In the genomic region with DNA sequence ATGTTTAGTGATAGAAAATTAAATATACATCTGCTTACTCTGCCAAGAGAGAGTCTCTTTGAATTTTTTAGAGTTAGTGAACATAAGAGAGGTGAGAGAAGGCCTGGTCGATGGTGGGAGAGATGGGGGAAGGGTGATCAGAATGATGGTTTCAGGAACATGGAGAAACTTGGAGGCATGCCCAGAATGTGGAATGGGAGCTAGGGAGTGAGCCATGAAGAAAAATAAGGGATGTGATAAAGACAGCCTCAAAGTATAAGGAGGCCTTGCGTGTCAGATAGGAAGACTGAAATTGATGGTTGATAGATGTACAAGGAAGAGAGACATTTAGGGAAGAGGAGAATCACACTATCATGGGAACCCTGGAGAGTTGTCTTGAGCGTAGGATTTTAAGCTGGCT, we compare ENCODE assay signal across 17 mouse cellular contexts.
DNase-seq lines count a peak whose midpoint lies in the region; ATAC-seq and TF ChIP-seq lines count a peak whose summit lies in the region.
"Had no signal": no experiment of that assay in that cellular context is flagged by ENCODE, and none has a peak within 500 bp of the region (broad histone marks: within the 10 kb centered on the region; RNA-seq: fewer than 3 reads in every experiment).

No protein-coding gene starts in this region.

- no peak for TF ChIP-seq CTCF in lung, embryonic 14.5 days (IDR thresholded peaks at IDR 0.05; ENCODE audit: low read depth)

- intact Hi-C loops in heart, postnatal 10 days (cut with DNase I), result no loop called here

- H3K4me3 ChIP-seq in embryonic facial prominence, embryonic 14.5 days (ENCODE audit: low read depth, low read length), result no peak overlapping the region
- H3K4me3 ChIP-seq in embryonic facial prominence, embryonic 10.5 days, result no peak overlapping the region
- no peak overlapping the region for H3K4me3 ChIP-seq in heart, embryonic 12.5 days
- H3K4me3 ChIP-seq in lung, embryonic 14.5 days (ENCODE audit: low read depth, low read length), result no peak overlapping the region
- H3K4me3 ChIP-seq: embryonic facial prominence, embryonic 13.5 days; heart, embryonic 15.5 days; midbrain, embryonic 12.5 days had no signal

- H3K4me2 ChIP-seq in embryonic facial prominence, embryonic 14.5 days (ENCODE audit: low read depth, low read length), result no peak overlapping the region
- no peak overlapping the region for H3K4me2 ChIP-seq in heart, embryonic 12.5 days
- H3K4me2 ChIP-seq in lung, embryonic 14.5 days, result no peak overlapping the region
- H3K4me2 ChIP-seq: embryonic facial prominence, embryonic 13.5 days; heart, embryonic 15.5 days; midbrain, embryonic 12.5 days had no signal

- H3K4me1 ChIP-seq in embryonic facial prominence, embryonic 14.5 days (ENCODE audit: control insufficient read depth, insufficient read depth, low read length), result no peaks in the 10 kb centered on the region
- no peaks in the 10 kb centered on the region for H3K4me1 ChIP-seq in embryonic facial prominence, embryonic 10.5 days
- no peaks in the 10 kb centered on the region for H3K4me1 ChIP-seq in heart, embryonic 12.5 days (replicated peaks)
- H3K4me1 ChIP-seq in lung, embryonic 14.5 days (ENCODE audit: insufficient read depth), result no peaks in the 10 kb centered on the region
- H3K4me1 ChIP-seq: embryonic facial prominence, embryonic 13.5 days; midbrain, embryonic 12.5 days had no signal

- no peak for ATAC-seq in embryonic facial prominence, embryonic 14.5 days (ENCODE audit: low read depth)
- ATAC-seq in heart, embryonic 12.5 days (ENCODE audit: insufficient number of reproducible peaks, low FRiP score), result no peak
- peak; percentile 60; the same call in 1 of the 2 replicates for ATAC-seq in lung, embryonic 14.5 days (ENCODE audit: insufficient read depth)
- no peak for ATAC-seq in erythroblast, adult 5-6 weeks (replicated peaks; ENCODE audit: low FRiP score, poor library complexity, severe bottlenecking)
- ATAC-seq: hindbrain, embryonic 16.5 days; Patski had no signal

- peak; percentile 35 for DNase-seq in embryonic facial prominence, embryonic 14.5 days (ENCODE audit: low spot score)
- DNase-seq in embryonic facial prominence, embryonic 10.5 days (ENCODE audit: low spot score), result no peak
- peak; percentile 21 to 32 for DNase-seq in heart, postnatal 10 days
- DNase-seq in lung, embryonic 14.5 days, result peak; percentile 82
- no peak for DNase-seq in lung, postnatal 36 days
- peak; percentile 65 for DNase-seq in NIH3T3 (ENCODE audit: low read depth)
- DNase-seq: kidney, adult 2 months; layer of hippocampus, adult 9-11 months; liver had no signal

- no peak overlapping the region for H3K9ac ChIP-seq in embryonic facial prominence, embryonic 14.5 days (ENCODE audit: low read depth, low read length)
- no peak overlapping the region for H3K9ac ChIP-seq in heart, embryonic 12.5 days
- H3K9ac ChIP-seq in lung, embryonic 14.5 days, result no peak overlapping the region
- H3K9ac ChIP-seq: embryonic facial prominence, embryonic 13.5 days; heart, embryonic 15.5 days; midbrain, embryonic 12.5 days had no signal

- H3K9me3 ChIP-seq in embryonic facial prominence, embryonic 14.5 days (ENCODE audit: control insufficient read depth, low read length), result no peaks in the 10 kb centered on the region
- H3K9me3 ChIP-seq in embryonic facial prominence, embryonic 10.5 days, result no peaks in the 10 kb centered on the region
- no peaks in the 10 kb centered on the region for H3K9me3 ChIP-seq in heart, embryonic 12.5 days (replicated peaks)
- no peaks in the 10 kb centered on the region for H3K9me3 ChIP-seq in lung, embryonic 14.5 days (ENCODE audit: low read depth, low read length)
- H3K9me3 ChIP-seq: embryonic facial prominence, embryonic 13.5 days; heart, embryonic 15.5 days; midbrain, embryonic 12.5 days had no signal

- H3K27me3 ChIP-seq in embryonic facial prominence, embryonic 14.5 days (replicated peaks; ENCODE audit: control insufficient read depth, insufficient read depth, low read length), result no peaks in the 10 kb centered on the region
- H3K27me3 ChIP-seq in embryonic facial prominence, embryonic 10.5 days (replicated peaks; ENCODE audit: low read depth, poor library complexity, severe bottlenecking), result no peaks in the 10 kb centered on the region
- no peaks in the 10 kb centered on the region for H3K27me3 ChIP-seq in heart, embryonic 12.5 days (replicated peaks)
- no peaks in the 10 kb centered on the region for H3K27me3 ChIP-seq in lung, embryonic 14.5 days (ENCODE audit: insufficient read depth, low read length)
- H3K27me3 ChIP-seq: embryonic facial prominence, embryonic 13.5 days; heart, embryonic 15.5 days; midbrain, embryonic 12.5 days; Patski had no signal

- WGBS in embryonic facial prominence, embryonic 14.5 days, result 70% methylated on average over 3 of the region's 3 CpGs
- WGBS in embryonic facial prominence, embryonic 10.5 days, result 87% methylated on average over 3 of the region's 3 CpGs
- WGBS in heart, embryonic 12.5 days, result 54% methylated on average over 3 of the region's 3 CpGs
- 40% methylated on average over 3 of the region's 3 CpGs for WGBS in lung, embryonic 14.5 days

- H3K36me3 ChIP-seq in embryonic facial prominence, embryonic 14.5 days (ENCODE audit: control insufficient read depth, insufficient read depth, low read length), result no peaks in the 10 kb centered on the region
- no peaks in the 10 kb centered on the region for H3K36me3 ChIP-seq in embryonic facial prominence, embryonic 10.5 days (replicated peaks)
- no peaks in the 10 kb centered on the region for H3K36me3 ChIP-seq in heart, embryonic 12.5 days
- H3K36me3 ChIP-seq in lung, embryonic 14.5 days (ENCODE audit: insufficient read depth), result no peaks in the 10 kb centered on the region
- H3K36me3 ChIP-seq: embryonic facial prominence, embryonic 13.5 days; heart, embryonic 15.5 days; midbrain, embryonic 12.5 days had no signal

- no peak overlapping the region for H3K27ac ChIP-seq in embryonic facial prominence, embryonic 14.5 days (replicated peaks; ENCODE audit: low read depth, low read length)
- H3K27ac ChIP-seq in embryonic facial prominence, embryonic 10.5 days (replicated peaks), result no peak overlapping the region
- no peak overlapping the region for H3K27ac ChIP-seq in heart, embryonic 12.5 days (ENCODE audit: poor library complexity, severe bottlenecking)
- H3K27ac ChIP-seq in lung, embryonic 14.5 days (ENCODE audit: low read depth), result peak overlapping the region; percentile 56; the same call in 1 of the 2 replicates
- H3K27ac ChIP-seq: embryonic facial prominence, embryonic 13.5 days; heart, embryonic 15.5 days; macrophage; midbrain, embryonic 12.5 days had no signal

Comparison
In these comparisons a context has a peak if more than half of its experiments do, and no peak if none do; other contexts are left out.
1. DNase-seq: peak in embryonic facial prominence, embryonic 14.5 days (single experiment), heart, postnatal 10 days (2 of 2), lung, embryonic 14.5 days (single experiment) and NIH3T3 (single experiment); none in embryonic facial prominence, embryonic 10.5 days (single experiment) and lung, postnatal 36 days (single experiment).